Mouse (Mus musculus) liver, postnatal 0 days (tissue): ENCODE data around the gene Unc79. TPM values are rescaled to one million over a fixed set of nuclear protein-coding genes. Genes with fewer than 3 reads are reported as not detected.

Source experiments
- ATAC-seq: fragments of 200-750 bp; cut with Nextera tagmentation; 2 replicates; pipeline ENCODE4 v1.8.0; 2017; ENCODE audit warnings: mild to moderate bottlenecking, moderate library complexity
- DNase-seq: peaks from one replicate; pipeline ENCODE4 v3.0.0-alpha.2; 2016
- H3K27ac ChIP-seq: fragments of 300-500 bp; sonication (generic); 2 replicates; pipeline ENCODE4 v1.5.1; 2014; ENCODE audit warnings: antibody characterized with exemption, moderate library complexity, mild to moderate bottlenecking, low read depth
- H3K27me3 ChIP-seq: fragments of 300-500 bp; sonication (generic); 2 replicates; pipeline ENCODE4 v1.6.1; 2014; ENCODE audit warnings: low read length, control low read depth, mixed read lengths; ENCODE audit not compliant: insufficient read depth
- H3K36me3 ChIP-seq: fragments of 300-500 bp; sonication (generic); replicated peaks from 2 replicates; pipeline ENCODE4 v1.6.1; 2014; ENCODE audit warnings: mild to moderate bottlenecking, control low read depth, low read length, moderate library complexity, mixed read lengths; ENCODE audit not compliant: insufficient read depth
- H3K4me1 ChIP-seq: fragments of 300-500 bp; sonication (generic); 2 replicates; pipeline ENCODE4 v1.6.1; 2014; ENCODE audit warnings: antibody characterized with exemption, mild to moderate bottlenecking, control low read depth; ENCODE audit not compliant: insufficient read depth
- H3K4me2 ChIP-seq: fragments of 300-500 bp; sonication (generic); 2 replicates; pipeline ENCODE4 v1.6.1; 2014; ENCODE audit warnings: low read depth, mild to moderate bottlenecking, low read length, moderate library complexity, mixed read lengths
- H3K4me3 ChIP-seq: fragments of 300-500 bp; sonication (generic); 2 replicates; pipeline ENCODE4 v1.5.1; 2014; ENCODE audit warnings: low read depth, low read length
- H3K9ac ChIP-seq: fragments of 300-500 bp; sonication (generic); replicated peaks from 2 replicates; pipeline ENCODE4 v1.6.1; 2014; ENCODE audit warnings: mild to moderate bottlenecking, moderate library complexity
- H3K9me3 ChIP-seq: fragments of 300-500 bp; sonication (generic); 2 replicates; pipeline ENCODE4 v1.6.1; 2016; ENCODE audit warnings: mild to moderate bottlenecking, control low read depth, low read length, mixed read lengths
- CTCF ChIP-seq: sonication (generic); IDR thresholded peaks from 2 replicates; pipeline ENCODE4 v1.5.1; 2016; ENCODE audit warnings: antibody characterized with exemption, low read depth
- EP300 ChIP-seq: IDR thresholded peaks from 2 replicates; pipeline ENCODE4 v1.6.1; 2016; ENCODE audit warnings: antibody characterized with exemption, low read depth, mild to moderate bottlenecking
- WGBS: fragments of 180-500 bp; shearing (Covaris S2); extraction: QIAGEN DNeasy Blood & Tissue Kit; methylation state at CpG from one replicate; pipeline ENCODE4 v1.1.7; 2014; ENCODE audit not compliant: insufficient replicate concordance; 5-methylcytosine and 5-hydroxymethylcytosine counted together
- polyA plus RNA-seq: library from polyadenylated mRNA; unstranded; fragments of >200 nt; fragmentation: Nextera tagmentation; extraction: Ambion mirVana; gene quantifications from 2 replicates; pipeline ENCODE4 v1.2.1, GENCODE M21; 2015

Gene Unc79
- polyA plus RNA-seq, 1 experiment from 2014 or later: 0.01 TPM

DNA sequence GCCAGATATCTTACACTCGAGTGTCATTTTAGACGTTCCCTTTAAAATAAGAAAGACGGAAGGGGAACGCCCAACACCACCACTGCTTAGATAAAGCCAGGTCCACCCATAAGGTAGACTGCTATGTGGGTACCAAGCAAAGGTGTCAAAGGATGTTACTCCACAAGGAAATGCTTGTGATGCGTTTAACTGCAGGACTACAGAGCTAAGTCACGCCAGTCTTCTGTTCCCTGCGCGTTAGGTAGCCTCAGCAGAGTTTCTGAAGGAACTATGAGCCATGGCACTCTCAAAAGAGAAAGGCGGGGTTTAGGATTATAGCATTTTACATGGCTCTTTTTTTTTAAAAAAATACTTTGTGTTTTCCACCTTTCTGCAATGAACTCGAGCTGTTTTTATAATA is 214.9 kb downstream of the Unc79 start:
- Histone ChIP-seq H3K9ac (no peak overlapping the region), H3K4me1 (no peaks in the 10 kb centered on the region), H3K27ac (no peak overlapping the region), H3K27me3 (no peaks in the 10 kb centered on the region), H3K4me2 (no peak overlapping the region), H3K9me3 (no peaks in the 10 kb centered on the region), H3K4me3 (no peak overlapping the region), H3K36me3 (no peaks in the 10 kb centered on the region)
- WGBS: 71% methylated on average over 10 of the region's 10 CpGs
- ATAC-seq (no peak), DNase-seq (no peak)
- TF ChIP-seq EP300: no peak
- no peak for TF ChIP-seq CTCF

DNA sequence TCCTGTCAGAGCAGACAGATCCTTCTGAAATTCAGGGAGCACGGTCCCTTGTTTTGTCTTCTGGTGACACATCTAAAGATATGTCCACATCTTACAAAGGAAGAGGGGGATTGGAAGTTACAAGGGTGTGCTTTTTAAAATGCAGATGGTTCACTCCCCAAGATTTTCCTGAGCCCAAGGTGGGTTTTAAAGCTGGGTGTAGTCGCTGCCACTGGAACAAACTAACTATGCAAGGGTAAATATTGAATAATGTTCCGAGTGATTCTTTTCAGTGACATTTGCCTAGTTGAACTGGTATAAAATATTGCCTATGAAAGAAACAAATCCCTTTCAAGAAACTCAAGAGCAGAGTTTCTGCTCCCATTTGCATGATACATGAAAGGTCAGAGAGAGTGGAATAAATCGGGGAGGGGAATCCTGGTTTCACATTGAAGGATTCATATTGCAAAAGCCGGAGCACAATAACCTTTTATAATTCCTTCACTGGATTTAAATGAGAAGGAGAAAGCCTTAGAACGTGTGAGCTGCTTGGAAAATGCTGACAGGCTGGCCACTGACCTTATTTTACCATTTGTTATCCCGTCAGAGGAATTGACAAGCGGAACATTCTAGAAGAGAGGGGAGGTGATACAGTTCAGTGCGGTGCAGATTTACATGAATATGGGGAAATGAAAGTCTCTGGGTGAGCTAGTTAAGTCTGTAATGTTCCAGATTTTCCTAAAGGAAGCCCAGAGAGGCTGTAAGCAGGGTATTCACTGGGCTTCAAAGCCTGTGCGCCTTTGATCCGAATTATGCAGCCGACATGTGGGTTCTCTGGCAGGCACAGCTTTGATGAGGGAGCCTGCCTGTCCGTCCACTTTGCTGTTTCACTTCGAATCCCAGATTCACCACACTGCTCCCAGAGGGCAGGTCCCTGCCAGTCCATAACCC is 215.7 kb downstream of the Unc79 start:
- TF ChIP-seq EP300 (no peak), CTCF (no peak)
- Histone ChIP-seq H3K36me3 (no peaks in the 10 kb centered on the region), H3K4me3 (no peak overlapping the region), H3K9ac (no peak overlapping the region), H3K27ac (no peak overlapping the region), H3K4me1 (no peaks in the 10 kb centered on the region), H3K4me2 (no peak overlapping the region), H3K27me3 (no peaks in the 10 kb centered on the region), H3K9me3 (no peaks in the 10 kb centered on the region)
- no peak for DNase-seq
- WGBS: 68% methylated on average over 14 of the region's 14 CpGs
- no peak for ATAC-seq

GRCm38 (mm10) chr12:103168892-103169291 is 220.2 kb downstream of the Unc79 start:
- Histone ChIP-seq H3K9ac (no peak overlapping the region), H3K27me3 (no peaks in the 10 kb centered on the region), H3K36me3 (no peaks in the 10 kb centered on the region), H3K4me1 (no peaks in the 10 kb centered on the region), H3K4me3 (no peak overlapping the region), H3K4me2 (no peak overlapping the region), H3K27ac (no peak overlapping the region), H3K9me3 (no peaks in the 10 kb centered on the region)
- WGBS: 60% methylated on average over 12 of the region's 12 CpGs
- TF ChIP-seq CTCF (no peak), EP300 (no peak)
- ATAC-seq (no peak), DNase-seq (no peak)

DNA sequence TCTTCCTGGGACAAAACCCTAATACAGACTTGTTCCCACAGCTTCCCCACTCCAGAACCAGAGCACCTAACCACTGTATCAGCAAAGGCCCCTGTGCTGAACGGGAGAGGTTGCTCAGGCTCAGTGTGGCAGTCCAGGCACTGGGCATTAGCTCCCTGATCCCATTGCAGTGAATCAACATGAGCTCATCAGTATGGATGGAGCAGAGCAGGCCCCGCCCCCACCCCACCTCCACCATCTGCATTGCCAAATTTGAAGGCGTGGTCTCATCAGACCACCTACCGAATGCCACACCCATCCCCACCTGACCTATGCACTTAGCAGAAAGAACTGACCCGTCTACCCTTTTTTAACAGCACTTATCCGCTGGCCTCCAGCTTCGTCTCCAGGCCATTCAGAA is 234.4 kb downstream of the Unc79 start:
- H3K4me1 ChIP-seq: no peaks in the 10 kb centered on the region
- H3K4me2 ChIP-seq: peak overlapping the region; percentile 27; the same call in 1 of the 2 replicates
- H3K36me3 ChIP-seq: no peaks in the 10 kb centered on the region
- no peak overlapping the region for H3K9ac ChIP-seq
- no peak overlapping the region for H3K27ac ChIP-seq
- no peaks in the 10 kb centered on the region for H3K27me3 ChIP-seq
- TF ChIP-seq CTCF: no peak
- TF ChIP-seq EP300: no peak
- peak; percentile 56 for DNase-seq
- peak; percentile 87 for ATAC-seq
- H3K4me3 ChIP-seq: no peak overlapping the region
- 34% methylated on average over 7 of the region's 7 CpGs for WGBS
- H3K9me3 ChIP-seq: no peaks in the 10 kb centered on the region

- no peaks in the 10 kb centered on the region for H3K4me1 ChIP-seq
- H3K4me3 ChIP-seq: no peak overlapping the region
- TF ChIP-seq EP300: no peak
- no peak for TF ChIP-seq CTCF
- H3K27me3 ChIP-seq: no peaks in the 10 kb centered on the region
- no peak overlapping the region for H3K9ac ChIP-seq
- no peaks in the 10 kb centered on the region for H3K36me3 ChIP-seq
- no peak overlapping the region for H3K27ac ChIP-seq
- ATAC-seq: no peak
- DNase-seq: no peak
- 73% methylated on average over 7 of the region's 7 CpGs for WGBS
- no peak overlapping the region for H3K4me2 ChIP-seq
- no peaks in the 10 kb centered on the region for H3K9me3 ChIP-seq
Measured at GRCm38 (mm10) chr12:103187020-103187419, 238.4 kb downstream of the Unc79 start.

- no peak for ATAC-seq
- 64% methylated on average over 8 of the region's 8 CpGs for WGBS
- Histone ChIP-seq H3K4me2 (no peak overlapping the region), H3K36me3 (no peaks in the 10 kb centered on the region), H3K27ac (no peak overlapping the region), H3K27me3 (no peaks in the 10 kb centered on the region), H3K4me1 (no peaks in the 10 kb centered on the region), H3K4me3 (no peak overlapping the region), H3K9ac (no peak overlapping the region), H3K9me3 (no peaks in the 10 kb centered on the region)
- no peak for DNase-seq
- TF ChIP-seq EP300 (no peak), CTCF (no peak)
Measured at GRCm38 (mm10) chr12:103188223-103188622, 239.6 kb downstream of the Unc79 start.
